Mouse (Mus musculus) layer of hippocampus, postnatal 25 days (tissue): ENCODE measurements around the gene Slc2a9. TPM values are rescaled to one million over a fixed set of nuclear protein-coding genes. Genes with fewer than 3 reads are reported as not detected.
A peak's percentile ranks its signal among the peaks of the same experiment; 100 is the strongest.

Experiments
- DNase-seq, 2 experiments: peaks; one replicate each; pipeline ENCODE4 v3.0.0; 2022; ENCODE audit warnings: mixed read lengths in 2 of 2, low spot score in 1 of 2; ENCODE audit errors: extremely low spot score in 1 of 2
- total RNA-seq, 2 experiments: library from RNA; stranded (reverse); gene quantifications; 2 replicates each; pipeline ENCODE4 v1.2.3; 2021

Gene Slc2a9
- total RNA-seq, 2 experiments from 2014 or later: 1.8 to 1.9 TPM

GRCm38 (mm10) chr5:38418799-38419198 is 84.1 kb downstream of the Slc2a9 start:
- no peak for DNase-seq

GRCm38 (mm10) chr5:38403612-38404011 is 99.3 kb downstream of the Slc2a9 start:
- no peak for DNase-seq

GRCm38 (mm10) chr5:38402288-38402687 is 100.7 kb downstream of the Slc2a9 start:
- DNase-seq: no peak

GRCm38 (mm10) chr5:38388857-38389256 is 114.1 kb downstream of the Slc2a9 start:
- DNase-seq: no peak

- DNase-seq: peak; percentile 55 to 64
Observed at GRCm38 (mm10) chr5:38388420-38388823, 114.5 kb downstream of the Slc2a9 start.

GRCm38 (mm10) chr5:38379970-38380369 is 123.0 kb downstream of the Slc2a9 start:
- DNase-seq: no peak

GRCm38 (mm10) chr5:38372369-38372768 is 130.6 kb downstream of the Slc2a9 start:
- DNase-seq: no peak

- no peak for DNase-seq
Observed at GRCm38 (mm10) chr5:38371308-38371707, 131.6 kb downstream of the Slc2a9 start.

GRCm38 (mm10) chr5:38366650-38367470 is 136.1 kb downstream of the Slc2a9 start:
- no peak for DNase-seq

- no peak for DNase-seq
Observed at GRCm38 (mm10) chr5:38365521-38365920, 137.4 kb downstream of the Slc2a9 start.

GRCm38 (mm10) chr5:38364396-38364795 is 138.5 kb downstream of the Slc2a9 start:
- DNase-seq: no peak

GRCm38 (mm10) chr5:38359716-38360115 is 143.2 kb downstream of the Slc2a9 start:
- DNase-seq: no peak

- DNase-seq: no peak
Observed at GRCm38 (mm10) chr5:38356927-38357326, 146.0 kb downstream of the Slc2a9 start.

GRCm38 (mm10) chr5:38350351-38350929 is 152.5 kb downstream of the Slc2a9 start:
- no peak for DNase-seq

- DNase-seq: no peak
Observed at GRCm38 (mm10) chr5:38346646-38347432, 156.1 kb downstream of the Slc2a9 start.

GRCm38 (mm10) chr5:38343101-38343500 is 159.8 kb downstream of the Slc2a9 start:
- no peak for DNase-seq

- DNase-seq: no peak
Observed at GRCm38 (mm10) chr5:38334582-38334981, 168.4 kb downstream of the Slc2a9 start.

- no peak for DNase-seq
Observed at GRCm38 (mm10) chr5:38333381-38333780, 169.6 kb downstream of the Slc2a9 start.

GRCm38 (mm10) chr5:38318966-38319786 is 183.8 kb downstream of the Slc2a9 start, which contains the start of gene Drd5:
Gene Drd5 (plus strand): TSS chr5:38319367.
- DNase-seq: peak in 1 of 2 experiments; percentile 24

GRCm38 (mm10) chr5:38309795-38310194 is 193.1 kb downstream of the Slc2a9 start:
- DNase-seq: no peak
